ENCODE assay signal across 8 mouse cellular contexts in genomic region chr11:95310007-95310647, GRCm38 (mm10). TPM values are rescaled to one million over a fixed set of nuclear protein-coding genes. Genes with fewer than 3 reads are reported as not detected.
DNase-seq lines count a peak whose midpoint lies in the region; ATAC-seq and TF ChIP-seq lines count a peak whose summit lies in the region.

Gene Kat7 (minus strand): TSS chr11:95310246.

- TF ChIP-seq EP300 in CH12.LX (IDR thresholded peaks at IDR 0.05; ENCODE audit: low read length) = no peak

- H3K4me3 ChIP-seq in CH12.LX (replicated peaks in 1 of 3; ENCODE audit: low read depth in 2 of 3, low read length in 2 of 3, poor library complexity in 1 of 3) = peak within 1 kb of the TSS; percentile 85 to 100 (median 92)
- peak within 1 kb of the TSS; percentile 90 for H3K4me3 ChIP-seq in forebrain, embryonic 11.5 days (ENCODE audit: low read depth, low read length)
- H3K4me3 ChIP-seq in heart, embryonic 16.5 days (ENCODE audit: low read length) = peak within 1 kb of the TSS; percentile 98
- H3K4me3 ChIP-seq in liver, embryonic 15.5 days (replicated peaks) = peak within 1 kb of the TSS; percentile 96
- H3K4me3 ChIP-seq in neural tube, embryonic 12.5 days = peak within 1 kb of the TSS; percentile 89
- peak within 1 kb of the TSS; percentile 99 for H3K4me3 ChIP-seq in testis, adult 2 months (ENCODE audit: control insufficient read depth, low read depth, low read length)

- H3K27me3 ChIP-seq in CH12.LX (replicated peaks) = no peaks in the 10 kb centered on the region
- H3K27me3 ChIP-seq in forebrain, embryonic 11.5 days (ENCODE audit: control insufficient read depth, insufficient read depth, low read length) = no peaks in the 10 kb centered on the region
- H3K27me3 ChIP-seq in heart, embryonic 16.5 days (ENCODE audit: control insufficient read depth, insufficient read depth, low read length) = no peaks in the 10 kb centered on the region
- no peaks in the 10 kb centered on the region for H3K27me3 ChIP-seq in liver, embryonic 15.5 days
- H3K27me3 ChIP-seq in neural tube, embryonic 12.5 days (replicated peaks) = no peaks in the 10 kb centered on the region
- no peaks in the 10 kb centered on the region for H3K27me3 ChIP-seq in testis, adult 2 months (ENCODE audit: control insufficient read depth, insufficient read depth, low read length)

- ATAC-seq in forebrain, embryonic 11.5 days (replicated peaks; ENCODE audit: low FRiP score) = peak; percentile 94
- peak; percentile 91 for ATAC-seq in heart, embryonic 16.5 days (replicated peaks; ENCODE audit: extremely low read depth, insufficient read depth, low FRiP score)
- peak; percentile 86 for ATAC-seq in liver, embryonic 15.5 days (ENCODE audit: insufficient read depth)
- peak; percentile 93 for ATAC-seq in neural tube, embryonic 12.5 days (ENCODE audit: low FRiP score, low read depth)

- H3K9me3 ChIP-seq in CH12.LX (replicated peaks; ENCODE audit: low read length) = no peaks in the 10 kb centered on the region
- no peaks in the 10 kb centered on the region for H3K9me3 ChIP-seq in forebrain, embryonic 11.5 days (ENCODE audit: control insufficient read depth, low read length)
- no peaks in the 10 kb centered on the region for H3K9me3 ChIP-seq in heart, embryonic 16.5 days (replicated peaks; ENCODE audit: control insufficient read depth, low read length)
- no peaks in the 10 kb centered on the region for H3K9me3 ChIP-seq in liver, embryonic 15.5 days (replicated peaks)
- H3K9me3 ChIP-seq in neural tube, embryonic 12.5 days = no peaks in the 10 kb centered on the region

- TF ChIP-seq CTCF in CH12.LX (conservative IDR thresholded peaks at IDR 0.05 in 1 of 2, IDR thresholded peaks at IDR 0.05 in 1 of 2; ENCODE audit: low read depth in 2 of 2, low read length in 2 of 2) = no peak
- TF ChIP-seq CTCF in testis, adult 2 months (IDR thresholded peaks at IDR 0.05; ENCODE audit: control insufficient read depth, insufficient read depth, insufficient replicate concordance, low read depth, low read length) = no peak

- peak within 1 kb of the TSS; percentile 97 for H3K4me2 ChIP-seq in CH12.LX (ENCODE audit: insufficient read depth, low read depth, poor library complexity, severe bottlenecking)
- peak within 1 kb of the TSS; percentile 79 for H3K4me2 ChIP-seq in forebrain, embryonic 11.5 days (ENCODE audit: low read depth, low read length, severe bottlenecking)
- peak within 1 kb of the TSS; percentile 93 for H3K4me2 ChIP-seq in heart, embryonic 16.5 days (ENCODE audit: low read depth, low read length)
- peak within 1 kb of the TSS; percentile 77 for H3K4me2 ChIP-seq in liver, embryonic 15.5 days
- peak within 1 kb of the TSS; percentile 82 for H3K4me2 ChIP-seq in neural tube, embryonic 12.5 days (replicated peaks)

- peak; percentile 100 for DNase-seq in CH12.LX (ENCODE audit: extremely low read depth)
- DNase-seq in c-Kit-positive CD71-positive TER-119-negative erythroid progenitor cells, embryonic 14.5 days (ENCODE audit: low read depth) = peak; percentile 98
- peak; percentile 96 for DNase-seq in forebrain, embryonic 11.5 days (ENCODE audit: low spot score)
- peak; percentile 98 to 100 for DNase-seq in kidney, postnatal 36 days

- in situ Hi-C loops in CH12.LX (cut with MboI; ENCODE audit: low pct_ligation_motif_present, low pct_unique_long_range_greater_than_20kb, low sequenced_read_pairs) = no loop called here

- H3K27ac ChIP-seq in CH12.LX (ENCODE audit: insufficient read depth, low read depth) = peak within 1 kb of the TSS; percentile 87
- peak within 1 kb of the TSS; percentile 88 for H3K27ac ChIP-seq in forebrain, embryonic 11.5 days (ENCODE audit: low read depth, low read length)
- peak within 1 kb of the TSS; percentile 99 for H3K27ac ChIP-seq in heart, embryonic 16.5 days (ENCODE audit: low read length)
- peak within 1 kb of the TSS; percentile 99 for H3K27ac ChIP-seq in liver, embryonic 15.5 days (replicated peaks)
- H3K27ac ChIP-seq in neural tube, embryonic 12.5 days = peak within 1 kb of the TSS; percentile 84
- peak within 1 kb of the TSS; percentile 99 for H3K27ac ChIP-seq in testis, adult 2 months (ENCODE audit: control insufficient read depth, insufficient read depth, low read depth, low read length)

- TF ChIP-seq RAD21 in CH12.LX (IDR thresholded peaks at IDR 0.05; ENCODE audit: low read depth, low read length) = no peak

- H3K36me3 ChIP-seq in CH12.LX (replicated peaks in 1 of 2; ENCODE audit: control insufficient read depth in 1 of 2, insufficient read depth in 1 of 2, low read length in 1 of 2) = peaks cover 10 to 28% of the 10 kb centered on the region in 2 experiments
- H3K36me3 ChIP-seq in forebrain, embryonic 11.5 days (ENCODE audit: control insufficient read depth, insufficient read depth, low read length) = no peaks in the 10 kb centered on the region
- H3K36me3 ChIP-seq in heart, embryonic 16.5 days (ENCODE audit: control insufficient read depth, insufficient read depth) = peaks cover 8% of the 10 kb centered on the region
- H3K36me3 ChIP-seq in liver, embryonic 15.5 days (replicated peaks) = peaks cover 22% of the 10 kb centered on the region
- H3K36me3 ChIP-seq in neural tube, embryonic 12.5 days = peaks cover 9% of the 10 kb centered on the region
- H3K36me3 ChIP-seq in testis, adult 2 months (ENCODE audit: control insufficient read depth, insufficient read depth, low read length) = no peaks in the 10 kb centered on the region; the same call in 1 of the 2 replicates

- dilution Hi-C loops in CH12.LX (cut with MboI; ENCODE audit: extremely low pct_ligation_motif_present, extremely low pct_unique_long_range_greater_than_20kb, low sequenced_read_pairs) = no loop called here

- peaks cover 42% of the 10 kb centered on the region for H3K79me2 ChIP-seq in CH12.LX (replicated peaks; ENCODE audit: control insufficient read depth, extremely low read depth, insufficient read depth, poor library complexity, severe bottlenecking)

- TF ChIP-seq POLR2A in CH12.LX (IDR thresholded peaks at IDR 0.05; ENCODE audit: low read depth, low read length) = peak; percentile 89; the same call in 1 of the 2 replicates
- peak; percentile 86; the same call in 1 of the 2 replicates for TF ChIP-seq POLR2A in testis, adult 2 months (IDR thresholded peaks at IDR 0.05; ENCODE audit: control insufficient read depth, low read depth, low read length)

- H3K4me1 ChIP-seq in CH12.LX (ENCODE audit: control insufficient read depth in 1 of 2, insufficient read depth in 2 of 2) = peaks cover 5 to 27% of the 10 kb centered on the region in 2 experiments; a peak in 3 of 4 replicates
- peaks cover 8% of the 10 kb centered on the region; the same call in 1 of the 2 replicates for H3K4me1 ChIP-seq in forebrain, embryonic 11.5 days (replicated peaks; ENCODE audit: control insufficient read depth, insufficient read depth, low read length)
- H3K4me1 ChIP-seq in heart, embryonic 16.5 days (ENCODE audit: control insufficient read depth, insufficient read depth, low read length) = peaks cover 18% of the 10 kb centered on the region
- peaks cover 59% of the 10 kb centered on the region for H3K4me1 ChIP-seq in liver, embryonic 15.5 days (replicated peaks)
- peaks cover 17% of the 10 kb centered on the region for H3K4me1 ChIP-seq in neural tube, embryonic 12.5 days
- peaks cover 9% of the 10 kb centered on the region for H3K4me1 ChIP-seq in testis, adult 2 months (ENCODE audit: control insufficient read depth, insufficient read depth, low read length)

- under 1% methylated on average over 42 of the region's 42 CpGs for WGBS in forebrain, embryonic 11.5 days
- WGBS in heart, embryonic 16.5 days = under 1% methylated on average over 42 of the region's 42 CpGs
- WGBS in liver, embryonic 15.5 days (ENCODE audit: insufficient replicate concordance) = under 1% methylated on average over 42 of the region's 42 CpGs
- WGBS in neural tube, embryonic 12.5 days = under 1% methylated on average over 42 of the region's 42 CpGs

- H3K9ac ChIP-seq in CH12.LX (ENCODE audit: insufficient read depth, low read depth) = peak within 1 kb of the TSS; percentile 100
- peak within 1 kb of the TSS; percentile 96 for H3K9ac ChIP-seq in forebrain, embryonic 11.5 days (ENCODE audit: low read length)
- peak within 1 kb of the TSS; percentile 100 for H3K9ac ChIP-seq in heart, embryonic 16.5 days (ENCODE audit: low read length)
- peak within 1 kb of the TSS; percentile 95 for H3K9ac ChIP-seq in liver, embryonic 15.5 days
- peak within 1 kb of the TSS; percentile 94 for H3K9ac ChIP-seq in neural tube, embryonic 12.5 days

TF ChIP-seq in CH12.LX, 34 proteins besides CTCF, POLR2A, EP300 and RAD21 (continues in another document):
- TF ChIP-seq USF2 (conservative IDR thresholded peaks at IDR 0.05; ENCODE audit: low read depth, low read length) (peak; percentile 93), MAX (IDR thresholded peaks at IDR 0.05; ENCODE audit: low read length) (peak; percentile 85), PAX5 (IDR thresholded peaks at IDR 0.05; ENCODE audit: low read length) (no peak), MAZ (IDR thresholded peaks at IDR 0.05; ENCODE audit: low read depth, low read length) (peak; percentile 48; the same call in 1 of the 2 replicates), KAT2A (IDR thresholded peaks at IDR 0.05; ENCODE audit: insufficient replicate concordance, low read length) (peak; percentile 100), SIN3A (IDR thresholded peaks at IDR 0.05; ENCODE audit: low read length) (peak; percentile 96), ZNF384 (IDR thresholded peaks at IDR 0.05; ENCODE audit: low read depth, low read length) (no peak), ZC3H11A (IDR thresholded peaks at IDR 0.05; ENCODE audit: low read depth, low read length) (no peak), TBP (conservative IDR thresholded peaks at IDR 0.05; ENCODE audit: low read depth, low read length) (peak; percentile 80), ELF1 (IDR thresholded peaks at IDR 0.05; ENCODE audit: low read depth, low read length) (peak; percentile 96), IRF4 (IDR thresholded peaks at IDR 0.05; ENCODE audit: low read depth, low read length) (no peak; the same call in 1 of the 2 replicates), MEF2A (IDR thresholded peaks at IDR 0.05; ENCODE audit: borderline replicate concordance, low read depth, low read length) (peak; percentile 59; the same call in 1 of the 2 replicates), HCFC1 (IDR thresholded peaks at IDR 0.05; ENCODE audit: low read depth, low read length) (peak; percentile 94), CHD2 (IDR thresholded peaks at IDR 0.05; ENCODE audit: low read length) (peak; percentile 88)

RNA-seq across cellular contexts. Expression of gene Kat7, which starts in this region (rescaled TPM):
- 59.5 and 60.3 TPM in 2 replicates for total RNA-seq in CH12.LX (2012; rRNA removed)
- 65.1 and 66.7 TPM in 2 replicates for total RNA-seq in CH12.LX (2014; rRNA removed)
- 82.0 and 90.2 TPM in 2 replicates for polyA plus RNA-seq in CH12.LX (2012; ENCODE audit: insufficient read length, low read depth)
- polyA plus RNA-seq in forebrain, embryonic 11.5 days (2014; fragmentation: Nextera tagmentation; extraction: Ambion mirVana) = 85.3 and 94.0 TPM in 2 replicates
- polyA plus RNA-seq in heart, embryonic 16.5 days (2015; fragmentation: Nextera tagmentation; extraction: Ambion mirVana) = 49.8 and 51.1 TPM in 2 replicates
- 30.6 and 30.8 TPM in 2 replicates for polyA plus RNA-seq in liver, embryonic 15.5 days (2015; fragmentation: Nextera tagmentation; extraction: Ambion mirVana)
- 69.8 and 72.4 TPM in 2 replicates for polyA plus RNA-seq in neural tube, embryonic 12.5 days (2016; fragmentation: Nextera tagmentation; extraction: Ambion mirVana)
- polyA plus RNA-seq in testis, adult 2 months (2012; rRNA removed) = 89.5 and 93.1 TPM in 2 replicates

Comparison
In these comparisons a context has a peak if more than half of its experiments do, and no peak if none do; other contexts are left out.
1. Peak in every context shown above with its lines: DNase-seq, ATAC-seq, H3K4me3 ChIP-seq and H3K27ac ChIP-seq.